ENCODE assay signal across 8 mouse cellular contexts in the genomic region with DNA sequence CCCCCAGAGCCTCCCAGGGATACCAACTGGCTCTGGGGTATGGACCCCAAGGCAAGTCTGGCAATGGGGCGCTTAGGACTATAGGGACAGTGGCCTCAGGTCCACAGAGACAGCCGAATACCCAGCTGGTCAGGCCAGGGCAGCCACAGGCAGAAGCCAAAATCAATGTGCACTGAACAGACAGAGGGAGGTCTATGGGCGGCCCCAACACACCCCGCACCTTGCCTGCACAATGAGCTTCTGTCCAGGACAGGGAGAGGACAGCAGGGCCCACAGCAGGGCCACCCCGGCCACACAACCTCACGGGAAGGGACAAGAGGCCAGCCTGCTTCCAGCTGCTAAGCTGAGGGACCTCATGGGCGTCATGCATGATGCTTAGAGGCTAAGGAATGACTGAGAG. TPM values are rescaled to one million over a fixed set of nuclear protein-coding genes. Genes with fewer than 3 reads are reported as not detected.
A peak's percentile ranks its signal among the peaks of the same experiment; 100 is the strongest.
DNase-seq lines count a peak whose midpoint lies in the region; ATAC-seq lines count a peak whose summit lies in the region.

No protein-coding gene starts in this region.

- no peak overlapping the region for H3K9ac ChIP-seq in kidney, embryonic 15.5 days
- H3K9ac ChIP-seq in kidney, embryonic 16.5 days (replicated peaks; ENCODE audit: low read length): no peak overlapping the region
- peak overlapping the region; percentile 40; the same call in 1 of the 2 replicates for H3K9ac ChIP-seq in forebrain, embryonic 12.5 days
- H3K9ac ChIP-seq in limb, embryonic 13.5 days: peak overlapping the region; percentile 62

- no peak for DNase-seq in urinary bladder, postnatal 36 days (ENCODE audit: low spot score in 2 of 2)
- DNase-seq in thymus, postnatal 36 days: no peak
- no peak for DNase-seq in kidney, postnatal 14 days

- ATAC-seq in kidney, embryonic 15.5 days (replicated peaks; ENCODE audit: low FRiP score): no peak
- ATAC-seq in kidney, embryonic 16.5 days (ENCODE audit: low FRiP score, low TSS enrichment): no peak
- peak; percentile 4; the same call in 1 of the 2 replicates for ATAC-seq in forebrain, embryonic 12.5 days (ENCODE audit: low FRiP score)
- ATAC-seq in limb, embryonic 13.5 days (ENCODE audit: low FRiP score, low read depth): no peak

- H3K27me3 ChIP-seq in kidney, embryonic 15.5 days: peaks cover 99% of the 10 kb centered on the region
- peaks cover 88% of the 10 kb centered on the region for H3K27me3 ChIP-seq in kidney, embryonic 16.5 days (ENCODE audit: insufficient read depth, low read length)
- peaks cover 100% of the 10 kb centered on the region for H3K27me3 ChIP-seq in forebrain, embryonic 12.5 days
- H3K27me3 ChIP-seq in limb, embryonic 13.5 days: peaks cover 62% of the 10 kb centered on the region

- H3K27ac ChIP-seq in kidney, embryonic 15.5 days: 0 out of 2 replicates have a peak overlapping the region, but pooled peaks have one; percentile 7
- no peak overlapping the region; the same call in 1 of the 2 replicates for H3K27ac ChIP-seq in kidney, embryonic 16.5 days (ENCODE audit: low read length)
- H3K27ac ChIP-seq in brown adipose tissue, adult 24 weeks (replicated peaks; ENCODE audit: low read depth, low read length): peak overlapping the region; percentile 19; the same call in 1 of the 2 replicates
- peak overlapping the region; percentile 81 for H3K27ac ChIP-seq in forebrain, embryonic 12.5 days
- H3K27ac ChIP-seq in limb, embryonic 13.5 days: peak overlapping the region; percentile 66

- no peaks in the 10 kb centered on the region for H3K36me3 ChIP-seq in kidney, embryonic 15.5 days
- no peaks in the 10 kb centered on the region for H3K36me3 ChIP-seq in kidney, embryonic 16.5 days (ENCODE audit: insufficient read depth, low read length)
- H3K36me3 ChIP-seq in forebrain, embryonic 12.5 days (replicated peaks): no peaks in the 10 kb centered on the region
- peaks cover 26% of the 10 kb centered on the region for H3K36me3 ChIP-seq in limb, embryonic 13.5 days

- H3K4me1 ChIP-seq in kidney, embryonic 15.5 days: peaks cover 34% of the 10 kb centered on the region
- H3K4me1 ChIP-seq in kidney, embryonic 16.5 days (ENCODE audit: insufficient read depth, low read length): peaks cover 9% of the 10 kb centered on the region; the same call in 1 of the 2 replicates
- H3K4me1 ChIP-seq in brown adipose tissue, adult 24 weeks (ENCODE audit: control insufficient read depth, insufficient read depth, insufficient read length, low read length): peaks cover 45% of the 10 kb centered on the region
- peaks cover 41% of the 10 kb centered on the region for H3K4me1 ChIP-seq in forebrain, embryonic 12.5 days
- peaks cover 93% of the 10 kb centered on the region for H3K4me1 ChIP-seq in limb, embryonic 13.5 days

- no peak overlapping the region for H3K4me3 ChIP-seq in kidney, embryonic 15.5 days (replicated peaks)
- H3K4me3 ChIP-seq in kidney, embryonic 16.5 days (ENCODE audit: low read length): no peak overlapping the region
- H3K4me3 ChIP-seq in brown adipose tissue, adult 24 weeks (ENCODE audit: insufficient read depth, low read depth, low read length): peak overlapping the region; percentile 1; the same call in 1 of the 2 replicates
- H3K4me3 ChIP-seq in forebrain, embryonic 12.5 days (replicated peaks): peak overlapping the region; percentile 14; the same call in 1 of the 2 replicates
- peak overlapping the region; percentile 9; the same call in 1 of the 2 replicates for H3K4me3 ChIP-seq in limb, embryonic 13.5 days

- 50% methylated on average over 7 of the region's 7 CpGs for WGBS in kidney, embryonic 15.5 days
- WGBS in kidney, embryonic 16.5 days: 52% methylated on average over 7 of the region's 7 CpGs
- 34% methylated on average over 7 of the region's 7 CpGs for WGBS in forebrain, embryonic 12.5 days
- 47% methylated on average over 7 of the region's 7 CpGs for WGBS in limb, embryonic 13.5 days

- no peak overlapping the region for H3K4me2 ChIP-seq in kidney, embryonic 15.5 days
- no peak overlapping the region for H3K4me2 ChIP-seq in kidney, embryonic 16.5 days (replicated peaks; ENCODE audit: low read depth, low read length)
- peak overlapping the region; percentile 28 for H3K4me2 ChIP-seq in forebrain, embryonic 12.5 days
- H3K4me2 ChIP-seq in limb, embryonic 13.5 days (replicated peaks): peak overlapping the region; percentile 48

- no peaks in the 10 kb centered on the region for H3K9me3 ChIP-seq in kidney, embryonic 15.5 days (replicated peaks)
- H3K9me3 ChIP-seq in kidney, embryonic 16.5 days (ENCODE audit: low read length): no peaks in the 10 kb centered on the region
- H3K9me3 ChIP-seq in forebrain, embryonic 12.5 days: no peaks in the 10 kb centered on the region
- H3K9me3 ChIP-seq in limb, embryonic 13.5 days: no peaks in the 10 kb centered on the region

RNA-seq across cellular contexts. Expression of a gene that starts 5.7 kb away (rescaled TPM):
- 14.2 and 15.5 TPM in 2 replicates for polyA plus RNA-seq in kidney, embryonic 15.5 days (2015; fragmentation: Nextera tagmentation; extraction: Ambion mirVana)
- 14.8 and 15.9 TPM in 2 replicates for polyA plus RNA-seq in kidney, embryonic 16.5 days (2015; fragmentation: Nextera tagmentation; extraction: Ambion mirVana)
- polyA plus RNA-seq in brown adipose tissue, adult 24 weeks (2012; ENCODE audit: insufficient read depth, insufficient read length, missing spikeins): 74.6 and 78.4 TPM in 2 replicates
- polyA plus RNA-seq in forebrain, embryonic 12.5 days (2016; fragmentation: Nextera tagmentation; extraction: Ambion mirVana): 31.9 and 33.2 TPM in 2 replicates
- polyA plus RNA-seq in limb, embryonic 13.5 days (2015; fragmentation: Nextera tagmentation; extraction: Ambion mirVana): 46.9 and 48.0 TPM in 2 replicates

RNA-seq across cellular contexts. Expression of a gene that starts 28.1 kb away (rescaled TPM):
- polyA plus RNA-seq in kidney, embryonic 15.5 days (2015; fragmentation: Nextera tagmentation; extraction: Ambion mirVana): 6.3 and 7.0 TPM in 2 replicates
- 6.6 and 9.0 TPM in 2 replicates for polyA plus RNA-seq in kidney, embryonic 16.5 days (2015; fragmentation: Nextera tagmentation; extraction: Ambion mirVana)
- polyA plus RNA-seq in brown adipose tissue, adult 24 weeks (2012; ENCODE audit: insufficient read depth, insufficient read length, missing spikeins): 7.2 and 9.4 TPM in 2 replicates
- 5.3 and 5.6 TPM in 2 replicates for polyA plus RNA-seq in forebrain, embryonic 12.5 days (2016; fragmentation: Nextera tagmentation; extraction: Ambion mirVana)
- 6.3 TPM in 2 replicates for polyA plus RNA-seq in limb, embryonic 13.5 days (2015; fragmentation: Nextera tagmentation; extraction: Ambion mirVana)

RNA-seq across cellular contexts. Expression of a gene that starts 36.8 kb away (rescaled TPM):
- 52.6 and 53.0 TPM in 2 replicates for polyA plus RNA-seq in kidney, embryonic 15.5 days (2015; fragmentation: Nextera tagmentation; extraction: Ambion mirVana)
- 49.7 and 51.6 TPM in 2 replicates for polyA plus RNA-seq in kidney, embryonic 16.5 days (2015; fragmentation: Nextera tagmentation; extraction: Ambion mirVana)
- polyA plus RNA-seq in brown adipose tissue, adult 24 weeks (2012; ENCODE audit: insufficient read depth, insufficient read length, missing spikeins): 32.2 and 37.2 TPM in 2 replicates
- polyA plus RNA-seq in forebrain, embryonic 12.5 days (2016; fragmentation: Nextera tagmentation; extraction: Ambion mirVana): 43.0 and 44.8 TPM in 2 replicates
- 48.1 and 48.4 TPM in 2 replicates for polyA plus RNA-seq in limb, embryonic 13.5 days (2015; fragmentation: Nextera tagmentation; extraction: Ambion mirVana)

RNA-seq across cellular contexts. Expression of a gene that starts 46.0 kb away (rescaled TPM):
- 112 and 122 TPM in 2 replicates for polyA plus RNA-seq in kidney, embryonic 15.5 days (2015; fragmentation: Nextera tagmentation; extraction: Ambion mirVana)
- polyA plus RNA-seq in kidney, embryonic 16.5 days (2015; fragmentation: Nextera tagmentation; extraction: Ambion mirVana): 109 and 114 TPM in 2 replicates
- polyA plus RNA-seq in brown adipose tissue, adult 24 weeks (2012; ENCODE audit: insufficient read depth, insufficient read length, missing spikeins): 73.3 and 79.3 TPM in 2 replicates
- 108 and 118 TPM in 2 replicates for polyA plus RNA-seq in forebrain, embryonic 12.5 days (2016; fragmentation: Nextera tagmentation; extraction: Ambion mirVana)
- 106 TPM in 2 replicates for polyA plus RNA-seq in limb, embryonic 13.5 days (2015; fragmentation: Nextera tagmentation; extraction: Ambion mirVana)

RNA-seq across cellular contexts. Expression of a gene that starts 52.2 kb away (rescaled TPM):
- polyA plus RNA-seq in kidney, embryonic 15.5 days (2015; fragmentation: Nextera tagmentation; extraction: Ambion mirVana): 1,039 and 1,041 TPM in 2 replicates
- polyA plus RNA-seq in kidney, embryonic 16.5 days (2015; fragmentation: Nextera tagmentation; extraction: Ambion mirVana): 1,143 and 1,180 TPM in 2 replicates
- 211 and 306 TPM in 2 replicates for polyA plus RNA-seq in brown adipose tissue, adult 24 weeks (2012; ENCODE audit: insufficient read depth, insufficient read length, missing spikeins)
- 619 TPM in 2 replicates for polyA plus RNA-seq in forebrain, embryonic 12.5 days (2016; fragmentation: Nextera tagmentation; extraction: Ambion mirVana)
- 943 and 1,018 TPM in 2 replicates for polyA plus RNA-seq in limb, embryonic 13.5 days (2015; fragmentation: Nextera tagmentation; extraction: Ambion mirVana)

Comparison
In these comparisons a context has a peak if more than half of its experiments do, and no peak if none do; other contexts are left out.
1. H3K4me2 ChIP-seq: peak in forebrain, embryonic 12.5 days (single experiment) and limb, embryonic 13.5 days (single experiment); none in kidney, embryonic 15.5 days (single experiment) and kidney, embryonic 16.5 days (single experiment).
2. H3K4me3 ChIP-seq: peak in brown adipose tissue, adult 24 weeks (single experiment), forebrain, embryonic 12.5 days (single experiment) and limb, embryonic 13.5 days (single experiment); none in kidney, embryonic 15.5 days (single experiment) and kidney, embryonic 16.5 days (single experiment).
3. H3K9ac ChIP-seq: peak in forebrain, embryonic 12.5 days (single experiment) and limb, embryonic 13.5 days (single experiment); none in kidney, embryonic 15.5 days (single experiment) and kidney, embryonic 16.5 days (single experiment).